Mouse (Mus musculus): Measurements from ENCODE around the gene H2-K1. TPM values are rescaled to one million over a fixed set of nuclear protein-coding genes. Genes with fewer than 3 reads are reported as not detected.
"Not testable (repeated sequence)": the region's sequence is repeated elsewhere in the genome, so short reads cannot be mapped to it uniquely, and the experiment has no call there.

The H2-K1 gene
- polyA plus RNA-seq, 1 experiment: 5,070 TPM

DNA sequence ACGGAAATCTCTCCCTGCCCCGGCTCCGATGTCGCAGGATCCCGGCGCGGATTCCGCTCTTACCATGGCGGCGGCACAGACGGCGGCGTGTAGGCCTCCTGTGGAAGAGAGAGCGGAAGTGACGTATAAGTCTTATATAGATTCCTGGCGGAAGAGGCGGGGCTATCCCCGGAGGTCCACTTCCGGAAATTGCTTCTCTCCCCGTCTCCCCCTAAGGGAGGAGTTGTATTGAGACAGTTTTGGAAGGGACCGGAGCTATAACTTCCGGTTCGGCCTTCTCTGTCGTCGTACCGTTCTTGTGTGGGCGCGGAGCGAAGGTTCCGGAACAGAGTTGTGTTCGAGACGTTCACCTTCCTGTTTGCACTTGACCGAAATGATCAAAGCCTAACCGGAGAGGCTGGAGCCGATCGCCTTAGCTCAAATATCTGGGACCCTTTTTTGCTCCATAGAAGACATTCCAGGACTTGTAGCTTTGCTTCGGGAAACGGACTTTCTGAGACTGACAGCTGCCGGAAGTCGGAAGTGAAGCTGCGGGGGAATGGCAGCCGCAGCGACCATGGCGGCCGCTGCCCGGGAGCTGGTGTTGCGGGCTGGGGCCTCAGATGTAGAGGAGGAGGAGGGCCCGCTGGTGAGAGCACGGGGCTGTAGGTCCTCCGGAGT lies 44.5 kb downstream of the H2-K1 start, which contains the start of the genes Vps52 and Rps18:
Gene Vps52, plus strand, starts transcription at position 258 of the 660 bp plus-strand sequence.
Gene Rps18, minus strand, starts transcription at position 447 of the 660 bp plus-strand sequence.
- peak within 1 kb of the TSS; percentile 95 for H3K27ac ChIP-seq (ENCODE audit: insufficient read depth, low read length)
- peak within 1 kb of the TSS; percentile 90 for H3K4me3 ChIP-seq (ENCODE audit: extremely low read depth, insufficient read depth, insufficient read length)
- H3K27me3 ChIP-seq (ENCODE audit: control insufficient read depth, insufficient read depth, low read length): no peaks in the 10 kb centered on the region
- peak; percentile 90 to 99 for DNase-seq (ENCODE audit: low read depth in 1 of 2, low spot score in 2 of 2)
- WGBS: under 1% methylated on average over 50 of the region's 50 CpGs
- H3K36me3 ChIP-seq (ENCODE audit: control insufficient read depth, insufficient read depth, low read length): peaks cover 25% of the 10 kb centered on the region
- TF ChIP-seq CTCF (IDR thresholded peaks at IDR 0.05; ENCODE audit: extremely low read depth, insufficient read depth, insufficient read length, insufficient replicate concordance) (no peak), POLR2A (IDR thresholded peaks at IDR 0.05; ENCODE audit: low read depth, low read length) (peak; percentile 94)
- peaks cover 8% of the 10 kb centered on the region; the same call in 1 of the 2 replicates for H3K4me1 ChIP-seq (ENCODE audit: control insufficient read depth, insufficient read depth, insufficient read length)

DNA sequence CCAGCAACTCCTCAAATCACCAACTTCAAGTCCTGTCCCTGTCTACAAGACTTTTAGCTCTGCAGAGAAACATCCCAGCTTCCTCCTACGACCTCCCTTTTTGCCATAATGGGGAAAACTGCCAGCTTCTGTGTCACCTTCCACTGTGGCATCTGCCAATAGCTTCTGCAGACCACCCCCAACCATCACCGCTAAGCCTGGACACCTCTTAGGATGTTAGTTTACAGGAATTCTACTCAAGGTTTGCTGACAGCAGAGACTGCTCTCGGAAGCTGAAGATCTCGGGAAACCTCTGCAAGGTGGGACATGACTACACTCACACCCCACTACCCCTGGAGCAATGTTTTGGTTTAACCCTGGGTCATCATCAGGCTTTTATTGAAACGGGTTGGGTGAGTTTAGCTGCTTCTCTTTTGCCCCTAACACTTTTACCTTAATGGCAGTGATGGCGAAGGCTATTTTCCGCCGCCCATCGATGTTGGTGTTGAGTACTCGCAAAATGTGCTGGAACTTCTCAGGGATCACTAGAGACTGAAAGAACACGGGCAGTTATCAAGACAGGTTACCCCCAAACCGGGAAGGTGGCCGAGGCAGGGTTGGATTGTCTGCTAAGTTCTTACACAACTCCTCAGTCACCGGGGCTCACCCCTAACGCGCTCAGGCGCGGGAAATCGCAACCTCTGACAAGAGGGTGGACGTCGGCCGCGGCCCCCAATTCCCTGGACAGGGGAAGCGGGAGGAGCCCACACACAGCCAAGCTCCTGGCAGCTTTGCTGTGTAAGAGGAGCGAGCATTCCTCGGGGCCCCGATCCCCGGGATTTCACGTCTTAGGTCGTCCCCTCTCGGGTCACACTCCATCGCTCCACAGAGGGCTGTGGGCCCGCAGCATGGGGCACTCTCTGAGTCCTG lies 45.2 kb downstream of the H2-K1 start:
- DNase-seq (ENCODE audit: low read depth in 1 of 2, low spot score in 2 of 2): no peak
- Histone ChIP-seq H3K4me3 (ENCODE audit: extremely low read depth, insufficient read depth, insufficient read length) (peak overlapping the region; percentile 85), H3K4me1 (ENCODE audit: control insufficient read depth, insufficient read depth, insufficient read length) (peaks cover 11% of the 10 kb centered on the region; the same call in 1 of the 2 replicates), H3K27ac (ENCODE audit: insufficient read depth, low read length) (peak overlapping the region; percentile 81), H3K27me3 (ENCODE audit: control insufficient read depth, insufficient read depth, low read length) (no peaks in the 10 kb centered on the region), H3K36me3 (ENCODE audit: control insufficient read depth, insufficient read depth, low read length) (peaks cover 21% of the 10 kb centered on the region)
- no peak for TF ChIP-seq CTCF (IDR thresholded peaks at IDR 0.05; ENCODE audit: extremely low read depth, insufficient read depth, insufficient read length, insufficient replicate concordance)
- 2% methylated on average over 33 of the region's 33 CpGs for WGBS

DNA sequence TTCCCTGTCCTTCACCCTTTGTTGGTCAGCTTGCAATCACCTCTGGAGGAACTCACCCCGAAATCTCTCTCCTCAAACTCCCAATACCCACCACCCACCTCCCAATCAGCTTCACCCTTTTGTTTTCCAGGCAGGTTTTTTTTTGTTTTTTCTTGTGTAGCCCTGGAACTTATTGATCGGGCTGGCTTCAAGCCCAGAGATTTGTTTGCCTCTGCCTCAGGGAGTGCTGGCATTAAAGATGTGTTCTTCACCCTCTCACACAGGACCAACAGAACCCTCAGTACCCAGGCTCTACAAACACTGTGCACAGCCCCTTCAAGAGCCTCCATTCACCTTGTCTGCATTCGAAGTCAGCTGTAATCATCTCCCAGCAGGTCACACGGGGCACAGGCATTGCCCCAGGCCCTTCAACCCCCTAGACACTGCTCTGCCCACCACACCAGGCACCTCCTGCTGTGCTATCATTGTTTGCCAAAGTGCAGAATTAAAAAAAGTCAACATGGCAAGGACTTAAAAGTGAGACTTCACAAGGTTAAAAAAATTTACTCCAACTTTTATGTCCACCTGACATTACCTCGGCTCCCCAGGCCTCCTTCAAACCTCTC lies 46.1 kb downstream of the H2-K1 start:
- Histone ChIP-seq H3K4me3 (ENCODE audit: extremely low read depth, insufficient read depth, insufficient read length) (peak overlapping the region; percentile 85; the same call in 1 of the 2 replicates), H3K4me1 (ENCODE audit: control insufficient read depth, insufficient read depth, insufficient read length) (peaks cover 14% of the 10 kb centered on the region; the same call in 1 of the 2 replicates), H3K36me3 (ENCODE audit: control insufficient read depth, insufficient read depth, low read length) (peaks cover 14% of the 10 kb centered on the region), H3K27me3 (ENCODE audit: control insufficient read depth, insufficient read depth, low read length) (no peaks in the 10 kb centered on the region), H3K27ac (ENCODE audit: insufficient read depth, low read length) (no peak overlapping the region)
- 41% methylated on average over 5 of the region's 5 CpGs for WGBS
- no peak for DNase-seq (ENCODE audit: low read depth in 1 of 2, low spot score in 2 of 2)
- TF ChIP-seq POLR2A (IDR thresholded peaks at IDR 0.05; ENCODE audit: low read depth, low read length) (no peak), CTCF (IDR thresholded peaks at IDR 0.05; ENCODE audit: extremely low read depth, insufficient read depth, insufficient read length, insufficient replicate concordance) (no peak)

DNA sequence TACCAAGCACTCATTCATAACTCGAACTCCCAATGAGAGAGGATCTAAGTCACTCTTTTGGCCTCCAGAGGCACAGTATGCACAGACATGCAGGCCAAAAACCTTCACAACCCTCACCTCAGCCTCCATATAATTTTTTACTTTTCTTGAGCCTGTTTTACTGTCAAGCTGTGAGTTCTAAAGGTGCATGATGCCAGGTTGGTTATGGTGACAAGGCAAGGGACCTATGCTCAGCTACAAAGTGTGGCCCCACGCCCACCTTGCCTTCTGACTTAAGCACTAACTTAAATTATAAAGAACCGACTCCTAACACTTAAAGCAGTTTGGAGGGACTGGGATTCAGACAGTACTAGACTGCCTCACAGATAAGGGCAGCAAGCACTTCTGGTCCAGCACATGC lies 46.8 kb downstream of the H2-K1 start:
- Histone ChIP-seq H3K4me3 (ENCODE audit: extremely low read depth, insufficient read depth, insufficient read length) (no peak overlapping the region), H3K4me1 (ENCODE audit: control insufficient read depth, insufficient read depth, insufficient read length) (peaks cover 18% of the 10 kb centered on the region), H3K36me3 (ENCODE audit: control insufficient read depth, insufficient read depth, low read length) (peaks cover 15% of the 10 kb centered on the region), H3K27me3 (ENCODE audit: control insufficient read depth, insufficient read depth, low read length) (no peaks in the 10 kb centered on the region), H3K27ac (ENCODE audit: insufficient read depth, low read length) (no peak overlapping the region)
- no peak for DNase-seq (ENCODE audit: low read depth in 1 of 2, low spot score in 2 of 2)
- TF ChIP-seq CTCF (IDR thresholded peaks at IDR 0.05; ENCODE audit: extremely low read depth, insufficient read depth, insufficient read length, insufficient replicate concordance): no peak
- TF ChIP-seq POLR2A (IDR thresholded peaks at IDR 0.05; ENCODE audit: low read depth, low read length): no peak
- 74% methylated on average over 3 of the region's 3 CpGs for WGBS

DNA sequence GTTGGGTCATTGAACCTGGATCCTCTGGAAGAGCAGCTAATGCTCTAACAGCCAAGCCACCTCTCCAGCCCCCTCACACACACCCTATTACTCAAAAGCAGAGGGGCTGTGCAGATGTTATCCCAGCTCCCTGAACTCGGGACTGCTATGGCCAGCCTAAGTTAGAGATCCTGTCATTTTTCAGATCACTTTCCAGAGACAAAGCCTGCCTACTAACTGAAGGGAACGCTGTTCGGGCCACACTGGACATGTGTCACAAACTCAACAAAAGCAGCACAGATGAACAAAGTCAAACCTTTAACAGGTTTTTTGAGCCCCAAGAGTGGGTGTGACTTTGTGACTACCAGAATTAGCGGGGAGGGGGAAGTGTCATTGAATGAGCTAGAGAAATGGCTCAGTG lies 47.3 kb downstream of the H2-K1 start:
- H3K27me3 ChIP-seq (ENCODE audit: control insufficient read depth, insufficient read depth, low read length): no peaks in the 10 kb centered on the region
- no peak overlapping the region for H3K4me3 ChIP-seq (ENCODE audit: extremely low read depth, insufficient read depth, insufficient read length)
- no peak for DNase-seq (ENCODE audit: low read depth in 1 of 2, low spot score in 2 of 2)
- H3K4me1 ChIP-seq (ENCODE audit: control insufficient read depth, insufficient read depth, insufficient read length): peaks cover 21% of the 10 kb centered on the region
- 86% methylated on average over 4 of the region's 4 CpGs for WGBS
- TF ChIP-seq POLR2A (IDR thresholded peaks at IDR 0.05; ENCODE audit: low read depth, low read length) (no peak), CTCF (IDR thresholded peaks at IDR 0.05; ENCODE audit: extremely low read depth, insufficient read depth, insufficient read length, insufficient replicate concordance) (no peak)
- peaks cover 18% of the 10 kb centered on the region for H3K36me3 ChIP-seq (ENCODE audit: control insufficient read depth, insufficient read depth, low read length)
- H3K27ac ChIP-seq (ENCODE audit: insufficient read depth, low read length): no peak overlapping the region

DNA sequence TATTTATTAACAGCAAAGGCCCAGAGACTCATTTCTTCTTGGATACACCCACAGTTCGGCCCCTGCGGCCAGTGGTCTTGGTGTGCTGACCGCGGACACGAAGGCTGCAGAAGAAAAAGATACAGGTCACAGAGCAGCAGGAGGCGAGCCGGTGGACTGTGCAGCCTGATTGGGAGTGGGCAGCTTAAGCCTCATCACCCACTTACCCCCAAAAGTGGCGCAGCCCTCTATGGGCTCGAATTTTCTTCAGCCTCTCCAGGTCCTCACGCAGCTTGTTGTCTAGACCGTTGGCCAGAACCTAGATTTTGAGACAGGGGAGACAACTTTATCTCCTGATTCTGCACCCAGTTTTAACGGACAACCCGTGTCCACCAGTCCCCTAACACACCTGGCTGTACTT lies 48.1 kb downstream of the H2-K1 start:
- not testable (repeated sequence) for DNase-seq (ENCODE audit: low read depth in 1 of 2, low spot score in 2 of 2); H3K27me3 ChIP-seq (ENCODE audit: control insufficient read depth, insufficient read depth, low read length); H3K27ac ChIP-seq (ENCODE audit: insufficient read depth, low read length); H3K4me3 ChIP-seq (ENCODE audit: extremely low read depth, insufficient read depth, insufficient read length)
- peaks cover 18% of the 10 kb centered on the region for H3K36me3 ChIP-seq (ENCODE audit: control insufficient read depth, insufficient read depth, low read length)
- 82% methylated on average over 13 of the region's 13 CpGs for WGBS
- H3K4me1 ChIP-seq (ENCODE audit: control insufficient read depth, insufficient read depth, insufficient read length): peaks cover 21% of the 10 kb centered on the region

Measured in spleen, adult 2 months (tissue).